In the genomic region with DNA sequence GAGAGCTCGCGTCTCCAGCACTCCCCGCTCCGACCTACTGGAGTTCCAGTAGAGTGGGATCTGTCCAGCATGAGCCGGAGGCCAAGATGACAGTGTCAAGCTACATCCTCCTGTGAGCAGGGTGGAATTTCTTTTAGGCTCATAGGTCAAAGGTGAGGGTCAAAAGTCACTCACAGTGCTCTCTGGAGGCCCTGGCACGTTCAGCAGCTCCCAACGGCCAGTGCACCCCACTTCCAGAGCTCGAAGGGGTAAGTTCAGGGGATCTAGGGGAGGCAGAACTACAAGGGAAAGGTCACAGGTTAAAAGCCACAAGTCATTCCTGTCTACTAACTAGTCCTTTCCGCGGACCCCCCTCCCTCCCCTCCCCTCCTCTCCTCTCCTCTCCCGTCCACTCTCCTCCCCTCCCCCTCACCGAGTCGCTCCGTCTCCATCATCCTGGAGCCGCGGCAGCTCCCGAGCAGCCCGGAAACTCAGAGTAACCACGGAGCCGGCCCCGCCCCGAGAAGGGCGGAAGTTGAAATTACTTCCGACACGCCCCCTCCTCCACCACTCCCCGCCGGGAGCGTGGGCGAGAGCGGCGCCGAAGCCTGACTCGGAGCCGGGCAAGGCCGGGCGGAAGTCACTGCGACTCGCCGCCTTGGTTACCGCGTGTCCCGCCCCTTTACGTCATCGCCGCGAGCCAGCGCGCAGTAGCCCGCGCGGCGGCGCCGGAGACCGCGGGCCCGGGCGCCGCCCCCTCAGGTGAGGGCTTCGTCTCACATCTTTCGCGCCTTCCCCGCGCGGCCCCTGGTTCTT, we compare ENCODE assay signal across 8 mouse cellular contexts. TPM values are rescaled to one million over a fixed set of nuclear protein-coding genes. Genes with fewer than 3 reads are reported as not detected.
A peak's percentile ranks its signal among the peaks of the same experiment; 100 is the strongest.
DNase-seq lines count a peak whose midpoint lies in the region; ATAC-seq and TF ChIP-seq lines count a peak whose summit lies in the region.

Gene Skiv2l (minus strand): TSS at position 489 of the 795 bp plus-strand sequence.
Gene Nelfe (plus strand): TSS at position 670 of the 795 bp plus-strand sequence.

- peak; percentile 98 for ATAC-seq in heart, embryonic 15.5 days (replicated peaks; ENCODE audit: insufficient number of reproducible peaks, insufficient read depth, low FRiP score, low read depth)
- ATAC-seq in liver, embryonic 14.5 days (ENCODE audit: insufficient read depth), result peak; percentile 94
- ATAC-seq in neural tube, embryonic 11.5 days (ENCODE audit: insufficient read depth, low FRiP score, low TSS enrichment), result peak; percentile 97
- ATAC-seq in stomach, postnatal 0 days (ENCODE audit: low FRiP score, low TSS enrichment), result peak; percentile 97

- no peak for TF ChIP-seq CTCF in liver, embryonic 14.5 days (IDR thresholded peaks at IDR 0.05; ENCODE audit: low read depth)
- TF ChIP-seq CTCF in stomach, postnatal 0 days (IDR thresholded peaks at IDR 0.05; ENCODE audit: low read depth), result no peak

- H3K9me3 ChIP-seq in forebrain, embryonic 10.5 days, result no peaks in the 10 kb centered on the region
- H3K9me3 ChIP-seq in heart, embryonic 15.5 days (replicated peaks), result no peaks in the 10 kb centered on the region
- no peaks in the 10 kb centered on the region for H3K9me3 ChIP-seq in liver, embryonic 14.5 days (ENCODE audit: control insufficient read depth, low read length)
- H3K9me3 ChIP-seq in neural tube, embryonic 11.5 days (ENCODE audit: control insufficient read depth, low read length), result no peaks in the 10 kb centered on the region
- H3K9me3 ChIP-seq in stomach, postnatal 0 days (ENCODE audit: control insufficient read depth, low read length), result no peaks in the 10 kb centered on the region

- H3K27ac ChIP-seq in forebrain, embryonic 10.5 days, result peak within 1 kb of the TSS; percentile 87
- H3K27ac ChIP-seq in heart, embryonic 15.5 days, result peak within 1 kb of the TSS; percentile 60
- peak within 1 kb of the TSS; percentile 34 for H3K27ac ChIP-seq in liver, embryonic 14.5 days
- no peak within 1 kb of the TSS for H3K27ac ChIP-seq in neural tube, embryonic 11.5 days (ENCODE audit: low read depth, low read length)
- peak within 1 kb of the TSS; percentile 73 for H3K27ac ChIP-seq in stomach, postnatal 0 days (replicated peaks)

- WGBS in forebrain, embryonic 10.5 days, result under 1% methylated on average over 65 of the region's 65 CpGs
- WGBS in heart, embryonic 15.5 days, result under 1% methylated on average over 60 of the region's 65 CpGs
- whole genome bisulfite sequencing in liver, embryonic 14.5 days (ENCODE audit: insufficient replicate concordance), result 2% methylated on average over 62 of the region's 65 CpGs
- WGBS in neural tube, embryonic 11.5 days, result 1% methylated on average over 64 of the region's 65 CpGs
- under 1% methylated on average over 61 of the region's 65 CpGs for WGBS in stomach, postnatal 0 days

- TF ChIP-seq EP300 in liver, embryonic 14.5 days (IDR thresholded peaks at IDR 0.05; ENCODE audit: low read depth), result no peak
- TF ChIP-seq EP300 in stomach, postnatal 0 days (optimal IDR thresholded peaks at IDR 0.05), result no peak

- H3K27me3 ChIP-seq in forebrain, embryonic 10.5 days (ENCODE audit: poor library complexity, severe bottlenecking), result no peaks in the 10 kb centered on the region
- no peaks in the 10 kb centered on the region for H3K27me3 ChIP-seq in heart, embryonic 15.5 days
- H3K27me3 ChIP-seq in liver, embryonic 14.5 days (ENCODE audit: control insufficient read depth, insufficient read depth, low read length), result no peaks in the 10 kb centered on the region
- H3K27me3 ChIP-seq in neural tube, embryonic 11.5 days (ENCODE audit: control insufficient read depth, insufficient read depth, low read length), result no peaks in the 10 kb centered on the region
- no peaks in the 10 kb centered on the region for H3K27me3 ChIP-seq in stomach, postnatal 0 days (ENCODE audit: control insufficient read depth, insufficient read depth, low read length)

- peak within 1 kb of the TSS; percentile 94 for H3K9ac ChIP-seq in heart, embryonic 15.5 days
- peak within 1 kb of the TSS; percentile 80 for H3K9ac ChIP-seq in liver, embryonic 14.5 days (replicated peaks)
- H3K9ac ChIP-seq in neural tube, embryonic 11.5 days (ENCODE audit: low read length), result peak within 1 kb of the TSS; percentile 76
- peak within 1 kb of the TSS; percentile 85 for H3K9ac ChIP-seq in stomach, postnatal 0 days (ENCODE audit: low read length)

- peaks cover 31% of the 10 kb centered on the region for H3K4me1 ChIP-seq in forebrain, embryonic 10.5 days
- peaks cover 19% of the 10 kb centered on the region for H3K4me1 ChIP-seq in heart, embryonic 15.5 days (replicated peaks)
- H3K4me1 ChIP-seq in liver, embryonic 14.5 days (replicated peaks; ENCODE audit: control insufficient read depth in 2 of 2, insufficient read depth in 2 of 2, low read length in 1 of 2), result peaks cover 6 to 7% of the 10 kb centered on the region in 2 experiments; a peak in 3 of 4 replicates
- H3K4me1 ChIP-seq in neural tube, embryonic 11.5 days (ENCODE audit: control insufficient read depth, insufficient read depth, low read length), result peaks cover 9% of the 10 kb centered on the region
- 0 out of 2 replicates have a peak, but pooled peaks cover 2% of the 10 kb centered on the region for H3K4me1 ChIP-seq in stomach, postnatal 0 days (replicated peaks; ENCODE audit: control insufficient read depth, insufficient read depth)

- H3K4me2 ChIP-seq in heart, embryonic 15.5 days, result peak within 1 kb of the TSS; percentile 98
- H3K4me2 ChIP-seq in liver, embryonic 14.5 days (ENCODE audit: low read depth), result peak within 1 kb of the TSS; percentile 83
- H3K4me2 ChIP-seq in neural tube, embryonic 11.5 days (ENCODE audit: low read depth), result peak within 1 kb of the TSS; percentile 86
- peak within 1 kb of the TSS; percentile 98 for H3K4me2 ChIP-seq in stomach, postnatal 0 days (replicated peaks; ENCODE audit: low read depth)

- peaks cover 66% of the 10 kb centered on the region for H3K36me3 ChIP-seq in forebrain, embryonic 10.5 days (replicated peaks)
- H3K36me3 ChIP-seq in heart, embryonic 15.5 days, result peaks cover 41% of the 10 kb centered on the region
- H3K36me3 ChIP-seq in liver, embryonic 14.5 days (replicated peaks; ENCODE audit: control insufficient read depth, insufficient read depth, low read depth), result peaks cover 19% of the 10 kb centered on the region
- H3K36me3 ChIP-seq in neural tube, embryonic 11.5 days (ENCODE audit: control insufficient read depth, insufficient read depth, low read length), result peaks cover 9% of the 10 kb centered on the region
- peaks cover 18% of the 10 kb centered on the region for H3K36me3 ChIP-seq in stomach, postnatal 0 days (ENCODE audit: control insufficient read depth, insufficient read depth, low read length)

- H3K4me3 ChIP-seq in forebrain, embryonic 10.5 days, result peak within 1 kb of the TSS; percentile 72
- peak within 1 kb of the TSS; percentile 99 for H3K4me3 ChIP-seq in heart, embryonic 15.5 days
- H3K4me3 ChIP-seq in liver, embryonic 14.5 days (ENCODE audit: insufficient read depth in 1 of 2, low read depth in 2 of 2, low read length in 2 of 2), result peak within 1 kb of the TSS; percentile 68 to 94
- peak within 1 kb of the TSS; percentile 68 for H3K4me3 ChIP-seq in neural tube, embryonic 11.5 days (ENCODE audit: low read depth, low read length)
- peak within 1 kb of the TSS; percentile 87 for H3K4me3 ChIP-seq in stomach, postnatal 0 days (ENCODE audit: low read depth, low read length)

- peak; percentile 98 to 99 for DNase-seq in CD8-positive naive resting alpha-beta T cell, adult 2 months (ENCODE audit: low read depth in 2 of 2, low spot score in 2 of 2)
- DNase-seq in c-Kit-positive CD71-negative TER-119-negative erythroid progenitor cells, embryonic 14.5 days (ENCODE audit: low read depth), result peak; percentile 92
- DNase-seq in forebrain, embryonic 10.5 days (ENCODE audit: extremely low spot score, low spot score), result peak; percentile 98
- peak; percentile 97 to 98 for DNase-seq in kidney, postnatal 25 days
- DNase-seq in liver, embryonic 14.5 days (ENCODE audit: low read depth in 3 of 3, low spot score in 3 of 3), result peak; percentile 94 to 95 (median 94)
- DNase-seq in neural tube, embryonic 11.5 days (ENCODE audit: low spot score), result peak; percentile 99
- peak; percentile 99 for DNase-seq in stomach, postnatal 0 days (ENCODE audit: low spot score)

RNA-seq across cellular contexts. Expression of gene Skiv2l, which starts in this region (rescaled TPM):
- 58.0 and 58.3 TPM in 2 replicates for polyA plus RNA-seq in forebrain, embryonic 10.5 days (2016; fragmentation: Nextera tagmentation; extraction: Ambion mirVana)
- 23.6 and 35.9 TPM in 2 replicates for polyA plus RNA-seq in heart, embryonic 15.5 days (2015; fragmentation: Nextera tagmentation; extraction: Ambion mirVana)
- 21.4 and 22.3 TPM in 2 replicates for polyA plus RNA-seq in liver, embryonic 14.5 days (2012; rRNA removed)
- 15.0 and 20.2 TPM in 2 replicates for polyA plus RNA-seq in liver, embryonic 14.5 days (2014; fragmentation: Nextera tagmentation; extraction: Ambion mirVana)
- 45.0 and 55.7 TPM in 2 replicates for polyA plus RNA-seq in neural tube, embryonic 11.5 days (2014; fragmentation: Nextera tagmentation; extraction: Ambion mirVana)
- 22.5 and 23.6 TPM in 2 replicates for polyA plus RNA-seq in stomach, postnatal 0 days (2015; fragmentation: Nextera tagmentation; extraction: Ambion mirVana)

RNA-seq across cellular contexts. Expression of gene Nelfe, which starts in this region (rescaled TPM):
- polyA plus RNA-seq in forebrain, embryonic 10.5 days (2016; fragmentation: Nextera tagmentation; extraction: Ambion mirVana), result 150 and 153 TPM in 2 replicates
- polyA plus RNA-seq in heart, embryonic 15.5 days (2015; fragmentation: Nextera tagmentation; extraction: Ambion mirVana), result 53.3 and 70.9 TPM in 2 replicates
- polyA plus RNA-seq in liver, embryonic 14.5 days (2012; rRNA removed), result 26.9 and 37.5 TPM in 2 replicates
- 42.7 and 49.2 TPM in 2 replicates for polyA plus RNA-seq in liver, embryonic 14.5 days (2014; fragmentation: Nextera tagmentation; extraction: Ambion mirVana)
- 125 and 132 TPM in 2 replicates for polyA plus RNA-seq in neural tube, embryonic 11.5 days (2014; fragmentation: Nextera tagmentation; extraction: Ambion mirVana)
- 50.0 and 53.8 TPM in 2 replicates for polyA plus RNA-seq in stomach, postnatal 0 days (2015; fragmentation: Nextera tagmentation; extraction: Ambion mirVana)
